Mouse (Mus musculus): ENCODE measurements around the gene Jhy.

The Jhy gene

GRCm38 (mm10) chr9:40859196-40859595, 104.7 kb downstream of the Jhy start:
- in situ Hi-C loops (cut with MboI, MseI): no loop called here

GRCm38 (mm10) chr9:40858461-40859160, 105.3 kb downstream of the Jhy start:
- in situ Hi-C loops (cut with MboI, MseI): no loop called here

GRCm38 (mm10) chr9:40851515-40851914, 112.4 kb downstream of the Jhy start:
- in situ Hi-C loops (cut with MboI, MseI): no loop called here
